Mouse (Mus musculus) CH12.LX (cell line): ENCODE measurements around the gene Pcyox1. TPM values are rescaled to one million over a fixed set of nuclear protein-coding genes. Genes with fewer than 3 reads are reported as not detected.

Source experiments
- DNase-seq: peaks from one replicate; pipeline ENCODE4 v3.0.0-alpha.2; 2013; ENCODE audit errors: extremely low read depth
- H3K27ac ChIP-seq: 2 replicates; pipeline ENCODE4 v1.5.1; 2012; ENCODE audit warnings: low read depth, mild to moderate bottlenecking, control low read depth, moderate library complexity; ENCODE audit not compliant: insufficient read depth
- H3K27me3 ChIP-seq: replicated peaks from 2 replicates; pipeline ENCODE3; 2012; ENCODE audit warnings: inconsistent platforms
- H3K36me3 ChIP-seq, 2 experiments: replicated peaks in 1 of 2; 2 replicates each; pipeline versions ENCODE3 to v1.6.1; 2012; ENCODE audit warnings: inconsistent platforms in 1 of 2, low read length in 1 of 2, mild to moderate bottlenecking in 1 of 2, mixed read lengths in 1 of 2, moderate library complexity in 1 of 2; ENCODE audit not compliant: control insufficient read depth in 1 of 2, insufficient read depth in 1 of 2
- H3K4me1 ChIP-seq, 2 experiments: 2 replicates each; pipeline ENCODE4 v1.6.1; 2012; ENCODE audit warnings: inconsistent platforms in 1 of 2, moderate library complexity in 1 of 2; ENCODE audit not compliant: insufficient read depth in 2 of 2, control insufficient read depth in 1 of 2
- H3K4me2 ChIP-seq: 2 replicates; pipeline ENCODE4 v1.6.1; 2012; ENCODE audit warnings: low read depth, mild to moderate bottlenecking, control low read depth; ENCODE audit not compliant: poor library complexity, insufficient read depth, severe bottlenecking
- H3K4me3 ChIP-seq, 3 experiments: fragments of 150-350 bp in 1 of 3; sonication (generic) in 1 of 3; replicated peaks in 1 of 3; 2 replicates each; pipeline versions ENCODE3 to v1.5.1; 2011 to 2012; ENCODE audit warnings: low read depth in 2 of 3, low read length in 2 of 3, mild to moderate bottlenecking in 2 of 3, moderate library complexity in 2 of 3, control low read depth in 1 of 3, improper control_type of control experiment in 1 of 3, inconsistent platforms in 1 of 3, mixed read lengths in 1 of 3; ENCODE audit not compliant: poor library complexity in 1 of 3
- H3K79me2 ChIP-seq: replicated peaks from 2 replicates; pipeline ENCODE4 v1.6.1; 2012; ENCODE audit warnings: mild to moderate bottlenecking, moderate library complexity; ENCODE audit not compliant: control insufficient read depth, poor library complexity, insufficient read depth, severe bottlenecking; ENCODE audit errors: extremely low read depth
- H3K9ac ChIP-seq: 2 replicates; pipeline ENCODE4 v1.6.1; 2012; ENCODE audit warnings: low read depth, mild to moderate bottlenecking, control low read depth, moderate library complexity; ENCODE audit not compliant: insufficient read depth
- H3K9me3 ChIP-seq: replicated peaks from 2 replicates; pipeline ENCODE3; 2012; ENCODE audit warnings: low read length, inconsistent platforms, mixed read lengths
- CTCF ChIP-seq, 2 experiments: IDR thresholded peaks in 1 of 2; conservative IDR thresholded peaks in 1 of 2; 2 replicates each; pipeline ENCODE4 v1.5.1; 2011 to 2012; ENCODE audit warnings: low read depth in 2 of 2, low read length in 2 of 2, improper control_type of control experiment in 1 of 2, inconsistent platforms in 1 of 2, mild to moderate bottlenecking in 1 of 2, moderate library complexity in 1 of 2
- E2F4 ChIP-seq: IDR thresholded peaks from 2 replicates; pipeline ENCODE4 v1.6.1; 2011; ENCODE audit warnings: low read depth, low read length, improper control_type of control experiment; ENCODE audit not compliant: insufficient replicate concordance
- EP300 ChIP-seq: IDR thresholded peaks from 2 replicates; pipeline ENCODE4 v1.6.1; 2011; ENCODE audit warnings: low read length, improper control_type of control experiment
- ETS1 ChIP-seq: conservative IDR thresholded peaks from 2 replicates; pipeline ENCODE4 v1.6.1; 2012; ENCODE audit warnings: low read depth, mild to moderate bottlenecking, inconsistent platforms, low read length, improper control_type of control experiment, moderate library complexity
- JUND ChIP-seq: conservative IDR thresholded peaks from 2 replicates; pipeline ENCODE4 v1.6.1; 2011; ENCODE audit warnings: low read depth, low read length, improper control_type of control experiment
- MAZ ChIP-seq: IDR thresholded peaks from 2 replicates; pipeline ENCODE4 v1.6.1; 2012; ENCODE audit warnings: low read depth, mild to moderate bottlenecking, inconsistent platforms, low read length, improper control_type of control experiment, moderate library complexity
- MXI1 ChIP-seq: IDR thresholded peaks from 2 replicates; pipeline ENCODE4 v1.6.1; 2011; ENCODE audit warnings: mild to moderate bottlenecking, low read depth, low read length, improper control_type of control experiment
- NELFE ChIP-seq: IDR thresholded peaks from 2 replicates; pipeline ENCODE4 v1.6.1; 2011; ENCODE audit warnings: low read depth, low read length, improper control_type of control experiment
- PAX5 ChIP-seq: IDR thresholded peaks from 2 replicates; pipeline ENCODE4 v1.6.1; 2012; ENCODE audit warnings: low read length, inconsistent platforms, mixed read lengths
- POLR2AphosphoS2 ChIP-seq: IDR thresholded peaks from 2 replicates; pipeline ENCODE4 v1.6.1; 2011; ENCODE audit warnings: low read depth, low read length, improper control_type of control experiment
- RAD21 ChIP-seq: IDR thresholded peaks from 2 replicates; pipeline ENCODE4 v1.6.1; 2011; ENCODE audit warnings: low read depth, mild to moderate bottlenecking, low read length, improper control_type of control experiment, moderate library complexity
- SIN3A ChIP-seq: IDR thresholded peaks from 2 replicates; pipeline ENCODE4 v1.6.1; 2012; ENCODE audit warnings: low read length, improper control_type of control experiment, inconsistent platforms
- UBTF ChIP-seq: IDR thresholded peaks from 2 replicates; pipeline ENCODE4 v1.6.1; 2012; ENCODE audit warnings: low read depth, mild to moderate bottlenecking, inconsistent platforms, low read length, improper control_type of control experiment, moderate library complexity
- ZC3H11A ChIP-seq: IDR thresholded peaks from 2 replicates; pipeline ENCODE4 v1.6.1; 2012; ENCODE audit warnings: low read depth, mild to moderate bottlenecking, inconsistent platforms, low read length, improper control_type of control experiment
- ZKSCAN1 ChIP-seq: IDR thresholded peaks from 2 replicates; pipeline ENCODE4 v1.6.1; 2012; ENCODE audit warnings: low read depth, inconsistent platforms, low read length, improper control_type of control experiment, borderline replicate concordance
- dilution Hi-C: fragments of 300-500 bp; cut with MboI; formaldehyde crosslinking; loops from 2 replicates; pipeline ENCODE4 v1.14.3; 2020; ENCODE audit warnings: low sequenced_read_pairs; ENCODE audit not compliant: extremely low pct_unique_long_range_greater_than_20kb, extremely low pct_ligation_motif_present
- in situ Hi-C: fragments of 300-500 bp; cut with MboI; formaldehyde crosslinking; loops from 3 replicates; pipeline ENCODE4 v1.14.3; 2019; ENCODE audit warnings: low sequenced_read_pairs, low pct_ligation_motif_present, low pct_unique_long_range_greater_than_20kb, mixed read lengths
- polyA plus RNA-seq: library from polyadenylated mRNA; unstranded; fragments of >175 nt; gene quantifications from 2 replicates; pipeline ENCODE4 v1.2.1, GENCODE M21; 2012; ENCODE audit warnings: low read depth; ENCODE audit not compliant: insufficient read length
- total RNA-seq, 2 experiments: library from RNA; depleted of rRNA; stranded (reverse); fragments of 300-350 nt in 1 of 2; fragments of >200 nt in 1 of 2; gene quantifications; 2 replicates each; pipeline ENCODE4 v1.2.3; 2012 to 2014

Pcyox1 gene
- total and polyA plus RNA-seq, 3 experiments = 8.7 to 12.9 (median 12.8) TPM

- H3K9me3 ChIP-seq = no peaks in the 10 kb centered on the region
- peaks cover 28 to 42% of the 10 kb centered on the region in 2 experiments for H3K36me3 ChIP-seq
- H3K27me3 ChIP-seq = peaks cover 3% of the 10 kb centered on the region
- no peaks in the 10 kb centered on the region; the same call in 1 of the 2 replicates for H3K79me2 ChIP-seq
- DNase-seq = no peak
- dilution Hi-C loops = no loop called here
- no peak overlapping the region for H3K4me2 ChIP-seq
- no peak for TF ChIP-seq NELFE
- TF ChIP-seq MAZ = no peak
- no peak for TF ChIP-seq MXI1
- no peak for TF ChIP-seq ZC3H11A
- no peak for TF ChIP-seq ETS1
- no peak for TF ChIP-seq SIN3A
- TF ChIP-seq EP300 = no peak
- TF ChIP-seq E2F4 = no peak
- TF ChIP-seq JUND = no peak
- TF ChIP-seq PAX5 = no peak
- TF ChIP-seq UBTF = no peak
- no peak overlapping the region for H3K4me3 ChIP-seq
- H3K9ac ChIP-seq = no peak overlapping the region
- in situ Hi-C loops = no loop called here
- peaks cover 3 to 18% of the 10 kb centered on the region in 2 experiments; a peak in 3 of 4 replicates for H3K4me1 ChIP-seq
- H3K27ac ChIP-seq = no peak overlapping the region
Measured at GRCm38 (mm10) chr6:86394078-86394720, 2.8 kb downstream of the Pcyox1 start.

DNA sequence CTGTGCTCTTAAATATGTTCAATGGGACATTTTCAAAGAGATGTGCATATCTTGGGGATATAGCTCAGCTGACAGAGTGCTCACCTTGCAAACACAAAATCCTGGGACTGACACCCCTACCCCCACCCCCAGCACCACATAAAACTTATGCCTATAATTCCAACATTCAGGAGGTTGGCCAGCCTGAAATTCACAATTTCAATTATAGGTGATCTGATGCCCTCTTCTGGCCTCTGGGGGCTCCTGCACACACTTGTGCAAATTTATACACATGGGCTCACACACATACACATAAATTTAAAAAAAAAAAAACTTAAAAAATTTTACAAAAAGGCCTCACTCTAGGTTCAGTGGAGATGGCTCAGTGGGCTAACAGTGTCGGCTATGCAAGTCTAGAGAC lies 3.8 kb downstream of the Pcyox1 start:
- Histone ChIP-seq H3K79me2 (no peaks in the 10 kb centered on the region; the same call in 1 of the 2 replicates), H3K27me3 (no peaks in the 10 kb centered on the region)
- TF ChIP-seq POLR2AphosphoS2 (no peak), CTCF (conservative IDR thresholded peaks at IDR 0.05 in 1 of 2, IDR thresholded peaks at IDR 0.05 in 1 of 2; ENCODE audit: low read depth in 2 of 2, low read length in 2 of 2) (peak in 1 of 2 experiments; percentile 31; a peak in 2 of 4 replicates)

DNA sequence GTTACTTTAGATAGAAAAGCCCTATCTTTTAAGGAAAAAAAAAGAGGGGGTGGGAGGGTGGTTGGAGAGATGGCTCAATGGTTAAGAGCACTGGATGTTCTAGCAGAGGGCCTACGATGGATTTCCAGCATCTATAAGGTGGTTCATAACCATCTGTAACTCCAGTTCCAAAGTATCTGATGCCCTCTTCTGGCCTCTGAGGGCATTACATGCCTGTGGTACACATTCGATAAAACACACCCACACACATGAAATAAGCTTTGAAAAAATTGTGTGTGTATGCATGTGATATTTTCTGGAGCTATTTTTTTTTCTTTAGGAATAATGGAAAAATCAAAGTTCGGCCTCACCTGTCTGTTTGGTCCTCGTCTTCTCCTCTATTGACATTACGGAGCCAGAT lies 5.6 kb downstream of the Pcyox1 start:
- Histone ChIP-seq H3K4me3 (no peak overlapping the region), H3K79me2 (no peaks in the 10 kb centered on the region; the same call in 1 of the 2 replicates), H3K9ac (no peak overlapping the region), H3K4me2 (no peak overlapping the region), H3K9me3 (no peaks in the 10 kb centered on the region), H3K4me1 (peaks cover 0 to 8% of the 10 kb centered on the region in 2 experiments; a peak in 3 of 4 replicates), H3K27ac (no peak overlapping the region), H3K36me3 (peaks cover 40 to 64% of the 10 kb centered on the region in 2 experiments), H3K27me3 (no peaks in the 10 kb centered on the region)
- dilution Hi-C loops = no loop called here
- in situ Hi-C loops = no loop called here
- TF ChIP-seq RAD21 (peak; percentile 14), MXI1 (no peak), CTCF (conservative IDR thresholded peaks at IDR 0.05 in 1 of 2, IDR thresholded peaks at IDR 0.05 in 1 of 2; ENCODE audit: low read depth in 2 of 2, low read length in 2 of 2) (peak; percentile 36 to 49; a peak in 3 of 4 replicates), ZKSCAN1 (no peak)
- DNase-seq = no peak

More for the DNA sequence above, 3.8 kb downstream of the Pcyox1 start:
- Histone ChIP-seq H3K4me3 (no peak overlapping the region), H3K27ac (no peak overlapping the region), H3K4me2 (no peak overlapping the region), H3K9ac (no peak overlapping the region), H3K4me1 (peaks cover 3 to 18% of the 10 kb centered on the region in 2 experiments; a peak in 3 of 4 replicates), H3K36me3 (peaks cover 37 to 52% of the 10 kb centered on the region in 2 experiments), H3K9me3 (no peaks in the 10 kb centered on the region)
- in situ Hi-C loops = no loop called here
- dilution Hi-C loops = no loop called here
- DNase-seq = no peak
